Mouse (Mus musculus): ENCODE data around the gene Sumo3. TPM values are rescaled to one million over a fixed set of nuclear protein-coding genes. Genes with fewer than 3 reads are reported as not detected.

Sumo3 gene
- total and polyA plus RNA-seq, 2 experiments from 2014 or later: 218 to 348 TPM

GRCm38 (mm10) chr10:77663949-77664665 lies 58.2 kb downstream of the Sumo3 start:
- no peak overlapping the region for H3K9ac ChIP-seq (replicated peaks; ENCODE audit: low read length)
- H3K4me1 ChIP-seq (ENCODE audit: insufficient read depth, low read length): no peaks in the 10 kb centered on the region
- ATAC-seq (peak; percentile 24; the same call in 1 of the 2 replicates), DNase-seq (ENCODE audit: low spot score) (no peak)
- no peaks in the 10 kb centered on the region for H3K27me3 ChIP-seq (ENCODE audit: insufficient read depth, low read length)
- H3K36me3 ChIP-seq (ENCODE audit: insufficient read depth, low read length): no peaks in the 10 kb centered on the region
- no peak overlapping the region for H3K4me2 ChIP-seq (ENCODE audit: low read depth, low read length)
- no peak for TF ChIP-seq CTCF (IDR thresholded peaks at IDR 0.05; ENCODE audit: low read depth)
- H3K4me3 ChIP-seq (ENCODE audit: low read length): no peak overlapping the region
- no peak overlapping the region for H3K27ac ChIP-seq
- 63% methylated on average over 43 of the region's 43 CpGs for WGBS
- no peaks in the 10 kb centered on the region for H3K9me3 ChIP-seq (ENCODE audit: low read length)

- Histone ChIP-seq H3K4me1 (ENCODE audit: insufficient read depth, low read length) (no peaks in the 10 kb centered on the region), H3K27ac (no peak overlapping the region), H3K4me2 (ENCODE audit: low read depth, low read length) (no peak overlapping the region), H3K27me3 (ENCODE audit: insufficient read depth, low read length) (no peaks in the 10 kb centered on the region), H3K9ac (replicated peaks; ENCODE audit: low read length) (no peak overlapping the region), H3K9me3 (ENCODE audit: low read length) (no peaks in the 10 kb centered on the region), H3K4me3 (ENCODE audit: low read length) (no peak overlapping the region), H3K36me3 (ENCODE audit: insufficient read depth, low read length) (no peaks in the 10 kb centered on the region)
- WGBS: 62% methylated on average over 8 of the region's 8 CpGs
- DNase-seq (ENCODE audit: low spot score) (peak; percentile 27), ATAC-seq (peak; percentile 46; the same call in 1 of the 2 replicates)
- TF ChIP-seq CTCF (IDR thresholded peaks at IDR 0.05; ENCODE audit: low read depth): no peak
Observed at GRCm38 (mm10) chr10:77666342-77666741, 60.4 kb downstream of the Sumo3 start.

- H3K4me2 ChIP-seq (ENCODE audit: low read depth, low read length): no peak overlapping the region
Observed at GRCm38 (mm10) chr10:77667402-77667801, 61.5 kb downstream of the Sumo3 start.

More at GRCm38 (mm10) chr10:77667402-77667801, 61.5 kb downstream of the Sumo3 start:
- Histone ChIP-seq H3K9me3 (ENCODE audit: low read length) (no peaks in the 10 kb centered on the region), H3K4me1 (ENCODE audit: insufficient read depth, low read length) (no peaks in the 10 kb centered on the region), H3K9ac (replicated peaks; ENCODE audit: low read length) (no peak overlapping the region), H3K4me3 (ENCODE audit: low read length) (no peak overlapping the region), H3K36me3 (ENCODE audit: insufficient read depth, low read length) (no peaks in the 10 kb centered on the region), H3K27ac (no peak overlapping the region), H3K27me3 (ENCODE audit: insufficient read depth, low read length) (no peaks in the 10 kb centered on the region)
- TF ChIP-seq CTCF (IDR thresholded peaks at IDR 0.05; ENCODE audit: low read depth): no peak
- 68% methylated on average over 4 of the region's 4 CpGs for WGBS
- no peak for DNase-seq (ENCODE audit: low spot score)
- ATAC-seq: no peak

MicroRNA genes within 50 kb of the gene (microRNA counts, 519-probe panel; counts per million panel counts)
- not detected for microRNA mmu-miR-1930

Small RNA genes lying within 50 kb of the gene (microRNA-seq; reads per million reads assigned to microRNA genes)
- 14.3 to 19.7 reads per million in 2 experiments for gene Mir1930

Other genes starting within 250 kb of the Sumo3 start
- gene Adarb1, start 187.8 kb upstream of the Sumo3 start, total RNA-seq (2014; rRNA removed): 46.5 and 65.1 TPM in 2 replicates
- gene Adarb1, start 187.8 kb upstream of the Sumo3 start, polyA plus RNA-seq (2015; fragmentation: Nextera tagmentation; extraction: Ambion mirVana): 18.6 and 21.1 TPM in 2 replicates
- 43.5 and 56.2 TPM in 2 replicates for gene Fam207a, start 90.3 kb upstream of the Sumo3 start, total RNA-seq (2014; rRNA removed)
- 31.8 and 35.9 TPM in 2 replicates for gene Fam207a, start 90.3 kb upstream of the Sumo3 start, polyA plus RNA-seq (2015; fragmentation: Nextera tagmentation; extraction: Ambion mirVana)
- 0.68 and 1.9 TPM in 2 replicates for gene Itgb2, start 75.8 kb upstream of the Sumo3 start, total RNA-seq (2014; rRNA removed)
- gene Itgb2, start 75.8 kb upstream of the Sumo3 start, polyA plus RNA-seq (2015; fragmentation: Nextera tagmentation; extraction: Ambion mirVana): 0.87 and 1.0 TPM in 2 replicates
- gene Pttg1ip, start 24.4 kb upstream of the Sumo3 start, total RNA-seq (2014; rRNA removed): 85.9 and 94.0 TPM in 2 replicates
- 87.3 and 87.5 TPM in 2 replicates for gene Pttg1ip, start 24.4 kb upstream of the Sumo3 start, polyA plus RNA-seq (2015; fragmentation: Nextera tagmentation; extraction: Ambion mirVana)
- gene Gm49325, start 100 bp downstream of the Sumo3 start, total RNA-seq (2014; rRNA removed): 4.0 TPM in 1 of 2 replicates, not detected in the other
- gene Gm49325, start 100 bp downstream of the Sumo3 start, polyA plus RNA-seq (2015; fragmentation: Nextera tagmentation; extraction: Ambion mirVana): 11.1 and 12.8 TPM in 2 replicates
- gene Ube2g2, start 16.2 kb downstream of the Sumo3 start, total RNA-seq (2014; rRNA removed): 45.1 and 48.3 TPM in 2 replicates
- gene Ube2g2, start 16.2 kb downstream of the Sumo3 start, polyA plus RNA-seq (2015; fragmentation: Nextera tagmentation; extraction: Ambion mirVana): 65.8 and 73.8 TPM in 2 replicates
- gene Tspear, start 80.5 kb downstream of the Sumo3 start, total RNA-seq (2014; rRNA removed): 0.42 and 4.4 TPM in 2 replicates
- 0.93 and 1.3 TPM in 2 replicates for gene Tspear, start 80.5 kb downstream of the Sumo3 start, polyA plus RNA-seq (2015; fragmentation: Nextera tagmentation; extraction: Ambion mirVana)
- gene Gm19402, start 84.7 kb downstream of the Sumo3 start, total RNA-seq (2014; rRNA removed): not detected in 2 replicates
- not detected in 2 replicates for gene Gm19402, start 84.7 kb downstream of the Sumo3 start, polyA plus RNA-seq (2015; fragmentation: Nextera tagmentation; extraction: Ambion mirVana)
- not detected in 2 replicates for gene Gm9508, start 91.1 kb downstream of the Sumo3 start, total RNA-seq (2014; rRNA removed)
- gene Gm9508, start 91.1 kb downstream of the Sumo3 start, polyA plus RNA-seq (2015; fragmentation: Nextera tagmentation; extraction: Ambion mirVana): not detected in 2 replicates
- not detected in 2 replicates for gene Gm10272, start 100.5 kb downstream of the Sumo3 start, total RNA-seq (2014; rRNA removed)
- not detected in 2 replicates for gene Gm10272, start 100.5 kb downstream of the Sumo3 start, polyA plus RNA-seq (2015; fragmentation: Nextera tagmentation; extraction: Ambion mirVana)
- not detected in 2 replicates for gene Gm10024, start 105.4 kb downstream of the Sumo3 start, total RNA-seq (2014; rRNA removed)
- gene Gm10024, start 105.4 kb downstream of the Sumo3 start, polyA plus RNA-seq (2015; fragmentation: Nextera tagmentation; extraction: Ambion mirVana): not detected in 2 replicates
- not detected in 2 replicates for gene Gm10142, start 109.7 kb downstream of the Sumo3 start, total RNA-seq (2014; rRNA removed)
- gene Gm10142, start 109.7 kb downstream of the Sumo3 start, polyA plus RNA-seq (2015; fragmentation: Nextera tagmentation; extraction: Ambion mirVana): not detected in 2 replicates
- not detected in 2 replicates for gene Krtap12-1, start 114.5 kb downstream of the Sumo3 start, total RNA-seq (2014; rRNA removed)
- gene Krtap12-1, start 114.5 kb downstream of the Sumo3 start, polyA plus RNA-seq (2015; fragmentation: Nextera tagmentation; extraction: Ambion mirVana): not detected in 2 replicates
- gene Gm10100, start 120.4 kb downstream of the Sumo3 start, total RNA-seq (2014; rRNA removed): not detected in 2 replicates
- not detected in 2 replicates for gene Gm10100, start 120.4 kb downstream of the Sumo3 start, polyA plus RNA-seq (2015; fragmentation: Nextera tagmentation; extraction: Ambion mirVana)
- not detected in 2 replicates for gene Gm18596, start 136.5 kb downstream of the Sumo3 start, total RNA-seq (2014; rRNA removed)
- not detected in 2 replicates for gene Gm18596, start 136.5 kb downstream of the Sumo3 start, polyA plus RNA-seq (2015; fragmentation: Nextera tagmentation; extraction: Ambion mirVana)
- not detected in 2 replicates for gene Gm9736, start 145.3 kb downstream of the Sumo3 start, total RNA-seq (2014; rRNA removed)
- not detected in 2 replicates for gene Gm9736, start 145.3 kb downstream of the Sumo3 start, polyA plus RNA-seq (2015; fragmentation: Nextera tagmentation; extraction: Ambion mirVana)
- not detected in 2 replicates for gene Gm3233, start 153.6 kb downstream of the Sumo3 start, total RNA-seq (2014; rRNA removed)
- not detected in 2 replicates for gene Gm3233, start 153.6 kb downstream of the Sumo3 start, polyA plus RNA-seq (2015; fragmentation: Nextera tagmentation; extraction: Ambion mirVana)
- not detected in 2 replicates for gene Gm3238, start 165.2 kb downstream of the Sumo3 start, total RNA-seq (2014; rRNA removed)
- not detected in 2 replicates for gene Gm3238, start 165.2 kb downstream of the Sumo3 start, polyA plus RNA-seq (2015; fragmentation: Nextera tagmentation; extraction: Ambion mirVana)
- not detected in 2 replicates for gene Gm7138, start 170.8 kb downstream of the Sumo3 start, total RNA-seq (2014; rRNA removed)
- gene Gm7138, start 170.8 kb downstream of the Sumo3 start, polyA plus RNA-seq (2015; fragmentation: Nextera tagmentation; extraction: Ambion mirVana): not detected in 2 replicates
- not detected in 2 replicates for gene Gm3250, start 176.4 kb downstream of the Sumo3 start, total RNA-seq (2014; rRNA removed)
- not detected in 2 replicates for gene Gm3250, start 176.4 kb downstream of the Sumo3 start, polyA plus RNA-seq (2015; fragmentation: Nextera tagmentation; extraction: Ambion mirVana)
- gene Gm7137, start 182.1 kb downstream of the Sumo3 start, total RNA-seq (2014; rRNA removed): not detected in 2 replicates
- not detected in 2 replicates for gene Gm7137, start 182.1 kb downstream of the Sumo3 start, polyA plus RNA-seq (2015; fragmentation: Nextera tagmentation; extraction: Ambion mirVana)
- gene Gm9639, start 189.0 kb downstream of the Sumo3 start, total RNA-seq (2014; rRNA removed): not detected in 2 replicates
- not detected in 2 replicates for gene Gm9639, start 189.0 kb downstream of the Sumo3 start, polyA plus RNA-seq (2015; fragmentation: Nextera tagmentation; extraction: Ambion mirVana)
- gene Gm19668, start 193.0 kb downstream of the Sumo3 start, total RNA-seq (2014; rRNA removed): not detected in 2 replicates
- gene Gm19668, start 193.0 kb downstream of the Sumo3 start, polyA plus RNA-seq (2015; fragmentation: Nextera tagmentation; extraction: Ambion mirVana): not detected in 2 replicates
- not detected in 2 replicates for gene Gm9507, start 205.7 kb downstream of the Sumo3 start, total RNA-seq (2014; rRNA removed)
- not detected in 2 replicates for gene Gm9507, start 205.7 kb downstream of the Sumo3 start, polyA plus RNA-seq (2015; fragmentation: Nextera tagmentation; extraction: Ambion mirVana)
- not detected in 2 replicates for gene Gm2696, start 208.6 kb downstream of the Sumo3 start, total RNA-seq (2014; rRNA removed)
- not detected in 2 replicates for gene Gm2696, start 208.6 kb downstream of the Sumo3 start, polyA plus RNA-seq (2015; fragmentation: Nextera tagmentation; extraction: Ambion mirVana)
- not detected in 2 replicates for gene Krtap10-4, start 221.0 kb downstream of the Sumo3 start, total RNA-seq (2014; rRNA removed)
- gene Krtap10-4, start 221.0 kb downstream of the Sumo3 start, polyA plus RNA-seq (2015; fragmentation: Nextera tagmentation; extraction: Ambion mirVana): not detected in 2 replicates
- not detected in 2 replicates for gene Krtap10-10, start 229.8 kb downstream of the Sumo3 start, total RNA-seq (2014; rRNA removed)
- gene Krtap10-10, start 229.8 kb downstream of the Sumo3 start, polyA plus RNA-seq (2015; fragmentation: Nextera tagmentation; extraction: Ambion mirVana): not detected in 2 replicates
- gene Gm36176, start 240.7 kb downstream of the Sumo3 start, total RNA-seq (2014; rRNA removed): not detected in 2 replicates
- not detected in 2 replicates for gene Gm36176, start 240.7 kb downstream of the Sumo3 start, polyA plus RNA-seq (2015; fragmentation: Nextera tagmentation; extraction: Ambion mirVana)
- gene Gm10318, start 246.8 kb downstream of the Sumo3 start, total RNA-seq (2014; rRNA removed): not detected in 2 replicates
- not detected in 2 replicates for gene Gm10318, start 246.8 kb downstream of the Sumo3 start, polyA plus RNA-seq (2015; fragmentation: Nextera tagmentation; extraction: Ambion mirVana)